29 mouse cellular contexts compared by ENCODE assay signal in the genomic region with DNA sequence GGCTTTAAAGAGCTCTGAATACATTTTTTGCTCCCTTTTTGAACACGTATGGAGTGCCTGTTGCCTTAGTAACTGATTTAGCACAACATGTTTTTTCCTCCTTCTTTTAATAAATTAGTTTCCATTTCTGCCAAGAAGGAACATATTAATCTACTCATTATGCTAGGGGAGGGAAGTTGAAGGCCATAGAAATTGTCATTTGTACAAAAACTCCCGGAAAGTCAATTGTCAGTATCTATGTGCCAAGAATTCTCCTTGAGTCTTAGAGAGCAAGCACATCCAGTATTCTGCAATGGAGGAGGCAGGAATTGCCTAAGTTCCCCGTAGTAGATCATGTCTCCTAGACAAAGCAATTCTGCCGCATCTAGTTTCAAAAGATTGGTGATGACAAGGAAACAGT.
A peak's percentile ranks its signal among the peaks of the same experiment; 100 is the strongest.
DNase-seq lines count a peak whose midpoint lies in the region; ATAC-seq and TF ChIP-seq lines count a peak whose summit lies in the region.
"Had no signal": no experiment of that assay in that cellular context is flagged by ENCODE, and none has a peak within 500 bp of the region (broad histone marks: within the 10 kb centered on the region; RNA-seq: fewer than 3 reads in every experiment).

No protein-coding gene starts in this region.

- H3K9me3 ChIP-seq in forebrain, embryonic 15.5 days, result no peaks in the 10 kb centered on the region
- H3K9me3 ChIP-seq in forebrain, embryonic 12.5 days, result no peaks in the 10 kb centered on the region
- H3K9me3 ChIP-seq in kidney, postnatal 0 days (replicated peaks; ENCODE audit: low read length), result no peaks in the 10 kb centered on the region
- H3K9me3 ChIP-seq in kidney, embryonic 16.5 days (ENCODE audit: low read length), result no peaks in the 10 kb centered on the region
- H3K9me3 ChIP-seq in lung, embryonic 14.5 days (ENCODE audit: low read depth, low read length), result no peaks in the 10 kb centered on the region
- no peaks in the 10 kb centered on the region for H3K9me3 ChIP-seq in midbrain, embryonic 15.5 days
- H3K9me3 ChIP-seq: embryonic facial prominence, embryonic 12.5 days; embryonic facial prominence, embryonic 15.5 days; heart, embryonic 10.5 days; heart, embryonic 13.5 days had no signal

- H3K27me3 ChIP-seq in forebrain, embryonic 15.5 days, result no peaks in the 10 kb centered on the region
- H3K27me3 ChIP-seq in forebrain, embryonic 12.5 days, result no peaks in the 10 kb centered on the region
- no peaks in the 10 kb centered on the region for H3K27me3 ChIP-seq in kidney, postnatal 0 days (ENCODE audit: insufficient read depth, low read length)
- H3K27me3 ChIP-seq in kidney, embryonic 16.5 days (ENCODE audit: insufficient read depth, low read length), result no peaks in the 10 kb centered on the region
- H3K27me3 ChIP-seq in lung, embryonic 14.5 days (ENCODE audit: insufficient read depth, low read length), result no peaks in the 10 kb centered on the region
- H3K27me3 ChIP-seq in midbrain, embryonic 15.5 days (replicated peaks), result no peaks in the 10 kb centered on the region
- H3K27me3 ChIP-seq: CH12.LX; embryonic facial prominence, embryonic 12.5 days; embryonic facial prominence, embryonic 15.5 days; heart, embryonic 13.5 days; Patski had no signal

- H3K4me1 ChIP-seq in forebrain, embryonic 15.5 days, result peaks cover 7% of the 10 kb centered on the region
- H3K4me1 ChIP-seq in forebrain, embryonic 12.5 days, result no peaks in the 10 kb centered on the region
- H3K4me1 ChIP-seq in kidney, postnatal 0 days (replicated peaks; ENCODE audit: insufficient read depth, low read length), result 0 out of 2 replicates have a peak, but pooled peaks cover 2% of the 10 kb centered on the region
- no peaks in the 10 kb centered on the region; the same call in 1 of the 2 replicates for H3K4me1 ChIP-seq in kidney, embryonic 16.5 days (ENCODE audit: insufficient read depth, low read length)
- no peaks in the 10 kb centered on the region for H3K4me1 ChIP-seq in lung, embryonic 14.5 days (ENCODE audit: insufficient read depth)
- H3K4me1 ChIP-seq in midbrain, embryonic 15.5 days, result peaks cover 3% of the 10 kb centered on the region; the same call in 1 of the 2 replicates
- H3K4me1 ChIP-seq: embryonic facial prominence, embryonic 12.5 days; embryonic facial prominence, embryonic 15.5 days had no signal

- H3K9ac ChIP-seq in forebrain, embryonic 15.5 days (replicated peaks), result no peak overlapping the region
- no peak overlapping the region for H3K9ac ChIP-seq in forebrain, embryonic 12.5 days
- no peak overlapping the region for H3K9ac ChIP-seq in kidney, postnatal 0 days (ENCODE audit: low read depth, low read length)
- H3K9ac ChIP-seq in kidney, embryonic 16.5 days (replicated peaks; ENCODE audit: low read length), result no peak overlapping the region
- no peak overlapping the region for H3K9ac ChIP-seq in lung, embryonic 14.5 days
- H3K9ac ChIP-seq in midbrain, embryonic 15.5 days, result no peak overlapping the region
- H3K9ac ChIP-seq: embryonic facial prominence, embryonic 12.5 days; embryonic facial prominence, embryonic 15.5 days; heart, embryonic 13.5 days; hindbrain, embryonic 14.5 days had no signal

- 0 out of 2 replicates have a peak overlapping the region, but pooled peaks have one; percentile 6 for H3K27ac ChIP-seq in forebrain, embryonic 15.5 days (replicated peaks)
- no peak overlapping the region for H3K27ac ChIP-seq in forebrain, embryonic 12.5 days
- H3K27ac ChIP-seq in kidney, postnatal 0 days, result no peak overlapping the region
- no peak overlapping the region for H3K27ac ChIP-seq in kidney, embryonic 16.5 days (ENCODE audit: low read length)
- H3K27ac ChIP-seq in lung, embryonic 14.5 days (ENCODE audit: low read depth), result no peak overlapping the region
- no peak overlapping the region for H3K27ac ChIP-seq in midbrain, embryonic 15.5 days
- H3K27ac ChIP-seq: embryonic facial prominence, embryonic 12.5 days; embryonic facial prominence, embryonic 15.5 days; heart, adult 2 months; heart, embryonic 10.5 days; heart, embryonic 13.5 days; hindbrain, embryonic 14.5 days; hindbrain, postnatal 0 days had no signal

- peak; percentile 70 for DNase-seq in kidney, postnatal 0 days (ENCODE audit: low spot score)
- DNase-seq in lung, embryonic 14.5 days, result peak; percentile 11
- no peak for DNase-seq in lung, postnatal 10 days
- DNase-seq: adrenal gland, postnatal 10 days; adrenal gland, postnatal 36 days; B cell, adult 2 months; cerebellum, adult 11 months; cerebellum, adult 2 months; cerebellum, adult 9-11 months; cerebellum, postnatal 25 days; gastrocnemius, postnatal 10 days; gastrocnemius, postnatal 36 days; heart, adult 2 months; heart, postnatal 14 days; heart, postnatal 4 days had no signal

- no peak overlapping the region for H3K4me2 ChIP-seq in forebrain, embryonic 15.5 days (replicated peaks)
- H3K4me2 ChIP-seq in forebrain, embryonic 12.5 days, result no peak overlapping the region
- H3K4me2 ChIP-seq in kidney, postnatal 0 days (ENCODE audit: low read length), result no peak overlapping the region
- no peak overlapping the region for H3K4me2 ChIP-seq in kidney, embryonic 16.5 days (replicated peaks; ENCODE audit: low read depth, low read length)
- H3K4me2 ChIP-seq in lung, embryonic 14.5 days, result no peak overlapping the region
- no peak overlapping the region for H3K4me2 ChIP-seq in midbrain, embryonic 15.5 days
- H3K4me2 ChIP-seq: embryonic facial prominence, embryonic 12.5 days; embryonic facial prominence, embryonic 15.5 days; heart, embryonic 13.5 days; hindbrain, embryonic 14.5 days had no signal

- no peak for ATAC-seq in forebrain, embryonic 15.5 days (replicated peaks)
- no peak for ATAC-seq in forebrain, embryonic 12.5 days (ENCODE audit: low FRiP score)
- no peak for ATAC-seq in kidney, postnatal 0 days (replicated peaks; ENCODE audit: low FRiP score, low read depth)
- no peak for ATAC-seq in kidney, embryonic 16.5 days (ENCODE audit: low FRiP score, low TSS enrichment)
- ATAC-seq in lung, embryonic 14.5 days (ENCODE audit: insufficient read depth), result no peak
- ATAC-seq in midbrain, embryonic 15.5 days (replicated peaks), result no peak
- ATAC-seq: hindbrain, postnatal 0 days; inflammation-experienced regulatory T-cells, adult 6 months; Patski had no signal

- 70% methylated on average over 4 of the region's 4 CpGs for WGBS in forebrain, embryonic 15.5 days
- WGBS in forebrain, embryonic 12.5 days, result 86% methylated on average over 4 of the region's 4 CpGs
- 59% methylated on average over 4 of the region's 4 CpGs for WGBS in kidney, postnatal 0 days
- WGBS in kidney, embryonic 16.5 days, result 71% methylated on average over 4 of the region's 4 CpGs
- 72% methylated on average over 4 of the region's 4 CpGs for WGBS in lung, embryonic 14.5 days
- WGBS in midbrain, embryonic 15.5 days, result 83% methylated on average over 4 of the region's 4 CpGs

- H3K4me3 ChIP-seq in forebrain, embryonic 15.5 days, result no peak overlapping the region
- H3K4me3 ChIP-seq in forebrain, embryonic 12.5 days (replicated peaks), result no peak overlapping the region
- H3K4me3 ChIP-seq in kidney, postnatal 0 days (replicated peaks; ENCODE audit: low read depth, low read length), result no peak overlapping the region
- H3K4me3 ChIP-seq in kidney, embryonic 16.5 days (ENCODE audit: low read length), result no peak overlapping the region
- H3K4me3 ChIP-seq in lung, embryonic 14.5 days (ENCODE audit: low read depth, low read length), result no peak overlapping the region
- no peak overlapping the region for H3K4me3 ChIP-seq in midbrain, embryonic 15.5 days
- H3K4me3 ChIP-seq: embryonic facial prominence, embryonic 12.5 days; embryonic facial prominence, embryonic 15.5 days; heart, adult 2 months; heart, embryonic 10.5 days; heart, embryonic 13.5 days had no signal

- TF ChIP-seq CTCF in kidney, postnatal 0 days (IDR thresholded peaks at IDR 0.05; ENCODE audit: low read depth), result no peak
- TF ChIP-seq CTCF in lung, embryonic 14.5 days (IDR thresholded peaks at IDR 0.05; ENCODE audit: low read depth), result no peak

- H3K36me3 ChIP-seq in forebrain, embryonic 15.5 days, result no peaks in the 10 kb centered on the region
- no peaks in the 10 kb centered on the region for H3K36me3 ChIP-seq in forebrain, embryonic 12.5 days (replicated peaks)
- no peaks in the 10 kb centered on the region for H3K36me3 ChIP-seq in kidney, postnatal 0 days (ENCODE audit: insufficient read depth, low read length)
- no peaks in the 10 kb centered on the region for H3K36me3 ChIP-seq in kidney, embryonic 16.5 days (ENCODE audit: insufficient read depth, low read length)
- no peaks in the 10 kb centered on the region for H3K36me3 ChIP-seq in lung, embryonic 14.5 days (ENCODE audit: insufficient read depth)
- H3K36me3 ChIP-seq in midbrain, embryonic 15.5 days (replicated peaks), result no peaks in the 10 kb centered on the region
- H3K36me3 ChIP-seq: embryonic facial prominence, embryonic 12.5 days; embryonic facial prominence, embryonic 15.5 days; G1E had no signal
